Mouse (Mus musculus): Measurements from ENCODE around the gene Anp32a. TPM values are rescaled to one million over a fixed set of nuclear protein-coding genes. Genes with fewer than 3 reads are reported as not detected.

The Anp32a gene
- polyA plus RNA-seq, 1 experiment: 58.2 TPM

DNA sequence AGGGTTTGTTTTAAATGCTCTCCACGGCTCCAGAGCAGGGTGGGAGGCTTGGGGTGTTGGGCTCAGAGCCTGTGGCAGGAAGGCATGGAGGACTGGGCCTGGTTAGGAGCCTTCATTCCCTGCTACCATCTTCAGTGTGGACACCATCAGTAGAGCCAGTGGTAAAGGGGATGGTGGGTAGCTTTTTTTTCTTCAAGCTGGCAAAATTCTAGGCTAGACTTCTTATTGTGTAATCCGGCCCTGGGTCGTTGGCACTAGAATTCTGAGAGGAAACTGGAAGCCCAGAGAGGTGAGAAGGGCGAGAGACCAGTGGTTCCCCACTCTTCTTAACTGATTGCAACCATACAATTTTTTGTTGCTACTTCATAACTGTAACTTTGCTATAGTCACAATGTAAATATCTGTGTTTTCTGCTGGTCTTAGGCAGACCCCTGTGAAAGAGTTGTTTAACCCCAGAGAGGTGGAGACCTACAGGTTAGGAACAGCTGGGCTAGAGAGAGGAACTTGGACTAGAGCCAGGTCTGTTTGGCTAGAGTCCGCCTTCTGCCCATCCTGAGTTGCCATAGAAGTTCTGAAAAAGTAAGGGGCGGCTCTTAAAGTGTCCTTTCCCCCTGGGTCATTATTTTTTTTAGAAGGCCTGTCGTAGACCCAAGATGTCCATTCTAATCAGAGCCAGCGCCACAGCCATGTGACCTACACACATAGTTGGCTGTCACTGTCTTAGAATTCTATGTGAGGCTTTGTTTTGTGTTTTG is 24.4 kb downstream of the Anp32a start:
- Histone ChIP-seq H3K4me1 (ENCODE audit: control insufficient read depth, insufficient read depth, low read length) (peaks cover 65% of the 10 kb centered on the region), H3K4me3 (replicated peaks; ENCODE audit: extremely low read depth, low read depth, low read length) (no peak overlapping the region)
- peak; percentile 22 for DNase-seq
- no peak for TF ChIP-seq POLR2A (IDR thresholded peaks at IDR 0.05; ENCODE audit: borderline replicate concordance, extremely low read depth, low read depth, low read length)
- TF ChIP-seq CTCF (IDR thresholded peaks at IDR 0.05; ENCODE audit: insufficient read depth, low read length): no peak
- WGBS: 32% methylated on average over 8 of the region's 8 CpGs

DNA sequence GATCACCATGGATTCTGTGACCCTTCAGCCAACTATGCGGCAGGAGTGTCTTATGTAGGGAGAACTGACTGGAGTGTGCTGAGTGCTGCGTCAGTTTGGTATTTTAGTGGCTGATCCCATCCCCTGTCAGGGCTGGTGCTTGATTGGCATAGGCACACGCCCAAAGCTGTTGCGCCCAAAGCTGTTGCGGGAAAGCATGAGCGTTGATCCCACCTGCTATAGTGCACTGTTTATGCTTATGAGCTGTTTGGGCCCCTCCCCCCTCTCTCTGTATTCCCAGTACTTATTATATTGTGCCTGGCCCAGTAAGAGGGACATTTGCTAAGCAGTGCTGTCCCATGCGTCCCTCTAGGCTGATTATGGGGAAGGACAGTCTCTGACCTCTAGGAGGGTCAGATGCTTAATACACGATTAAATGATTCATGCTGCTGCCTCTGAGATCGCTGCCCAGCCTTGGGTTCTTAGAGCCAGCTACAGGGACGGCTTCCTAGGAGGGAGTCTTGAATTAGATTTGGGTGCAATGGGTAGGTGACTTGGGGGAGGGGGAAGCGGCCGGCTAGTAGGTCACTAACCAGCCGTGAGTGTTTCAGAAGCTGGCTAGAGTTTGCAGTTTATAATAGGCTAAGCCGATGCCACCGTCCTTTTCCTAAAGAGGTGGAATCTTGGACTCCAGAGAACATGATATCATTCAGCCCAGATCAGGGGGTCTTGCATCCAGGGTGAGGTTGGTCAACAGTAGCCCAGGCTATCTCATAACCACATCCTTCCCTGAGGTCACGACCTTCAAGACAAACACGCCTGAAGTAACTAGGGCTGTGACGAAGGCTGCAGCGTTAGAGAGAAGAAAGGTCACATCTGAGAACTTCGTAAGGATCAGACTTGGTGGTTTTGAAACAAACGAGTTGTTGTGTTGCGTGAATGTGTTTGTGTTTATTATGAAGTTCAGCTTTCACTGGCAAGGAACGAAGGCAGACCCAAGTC is 25.7 kb downstream of the Anp32a start:
- Histone ChIP-seq H3K4me3 (replicated peaks; ENCODE audit: extremely low read depth, low read depth, low read length) (no peak overlapping the region), H3K4me1 (ENCODE audit: control insufficient read depth, insufficient read depth, low read length) (peaks cover 58% of the 10 kb centered on the region)
- TF ChIP-seq POLR2A (IDR thresholded peaks at IDR 0.05; ENCODE audit: borderline replicate concordance, extremely low read depth, low read depth, low read length) (no peak), CTCF (IDR thresholded peaks at IDR 0.05; ENCODE audit: insufficient read depth, low read length) (no peak)
- DNase-seq: peak; percentile 17
- WGBS: 35% methylated on average over 23 of the region's 23 CpGs

DNA sequence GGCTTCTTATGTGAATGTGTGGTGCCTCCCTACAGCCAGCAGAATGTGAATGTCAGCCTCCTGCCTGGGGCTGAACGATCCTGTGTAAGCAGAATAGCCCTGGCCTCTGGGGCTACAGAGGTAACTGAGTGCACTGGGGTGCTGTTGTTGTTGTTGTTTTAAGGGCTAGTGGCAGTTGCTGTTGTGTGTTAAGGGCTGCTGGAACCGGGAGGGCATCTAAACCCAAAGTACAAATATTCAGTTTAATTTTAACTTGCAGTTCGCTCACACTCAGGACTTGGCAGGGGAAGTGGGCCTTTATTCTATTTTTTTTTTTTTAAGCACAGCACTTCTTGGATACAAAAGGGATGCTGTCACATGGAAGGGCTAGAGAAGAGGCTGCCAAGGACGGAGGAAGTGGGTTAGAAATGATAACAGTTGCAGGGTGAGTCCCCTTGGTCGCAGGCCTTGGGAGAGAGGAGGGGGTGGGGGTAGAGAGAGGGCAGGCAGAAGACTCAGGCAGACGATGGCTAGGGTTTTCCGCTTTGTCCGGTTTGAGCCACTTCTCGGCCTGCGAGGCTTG is 26.5 kb downstream of the Anp32a start:
- 11% methylated on average over 10 of the region's 10 CpGs for WGBS
- TF ChIP-seq CTCF (IDR thresholded peaks at IDR 0.05; ENCODE audit: insufficient read depth, low read length): no peak
- no peak for TF ChIP-seq POLR2A (IDR thresholded peaks at IDR 0.05; ENCODE audit: borderline replicate concordance, extremely low read depth, low read depth, low read length)
- DNase-seq: peak; percentile 18
- H3K4me1 ChIP-seq (ENCODE audit: control insufficient read depth, insufficient read depth, low read length): peaks cover 62% of the 10 kb centered on the region
- peak overlapping the region; percentile 8 for H3K4me3 ChIP-seq (replicated peaks; ENCODE audit: extremely low read depth, low read depth, low read length)

- peak; percentile 38 for DNase-seq
- TF ChIP-seq POLR2A (IDR thresholded peaks at IDR 0.05; ENCODE audit: borderline replicate concordance, extremely low read depth, low read depth, low read length): no peak
- Histone ChIP-seq H3K4me3 (replicated peaks; ENCODE audit: extremely low read depth, low read depth, low read length) (no peak overlapping the region), H3K4me1 (ENCODE audit: control insufficient read depth, insufficient read depth, low read length) (peaks cover 58% of the 10 kb centered on the region)
- 50% methylated on average over 6 of the region's 6 CpGs for WGBS
Observed at GRCm38 (mm10) chr9:62368256-62368905, 27.3 kb downstream of the Anp32a start.

DNA sequence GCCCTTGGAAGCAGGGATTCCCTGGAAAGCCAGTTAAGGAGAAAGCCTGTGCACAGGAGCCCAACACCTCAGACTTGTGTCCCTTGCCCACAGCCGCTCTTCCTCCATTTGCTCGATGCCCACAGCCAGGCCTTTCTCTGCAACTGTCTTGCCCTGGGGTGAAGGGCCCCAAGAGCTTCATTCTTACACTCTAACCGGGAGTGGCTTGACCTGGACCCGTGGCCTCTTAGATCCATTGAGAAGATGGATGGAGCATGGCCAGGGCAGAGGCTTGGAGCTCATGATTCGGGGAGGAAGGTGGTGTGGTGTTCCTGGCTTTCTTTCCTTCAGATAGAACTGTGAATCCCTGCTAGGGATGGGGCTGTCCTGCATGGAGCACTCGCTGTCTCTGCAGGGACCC is 28.1 kb downstream of the Anp32a start:
- 54% methylated on average over 6 of the region's 6 CpGs for WGBS
- Histone ChIP-seq H3K4me3 (replicated peaks; ENCODE audit: extremely low read depth, low read depth, low read length) (no peak overlapping the region), H3K4me1 (ENCODE audit: control insufficient read depth, insufficient read depth, low read length) (peaks cover 64% of the 10 kb centered on the region)
- no peak for TF ChIP-seq POLR2A (IDR thresholded peaks at IDR 0.05; ENCODE audit: borderline replicate concordance, extremely low read depth, low read depth, low read length)
- no peak for TF ChIP-seq CTCF (IDR thresholded peaks at IDR 0.05; ENCODE audit: insufficient read depth, low read length)
- DNase-seq: peak; percentile 11

- TF ChIP-seq POLR2A (IDR thresholded peaks at IDR 0.05; ENCODE audit: borderline replicate concordance, extremely low read depth, low read depth, low read length): no peak
- TF ChIP-seq CTCF (IDR thresholded peaks at IDR 0.05; ENCODE audit: insufficient read depth, low read length): no peak
- H3K4me1 ChIP-seq (ENCODE audit: control insufficient read depth, insufficient read depth, low read length): peaks cover 65% of the 10 kb centered on the region
- peak; percentile 8 for DNase-seq
- H3K4me3 ChIP-seq (replicated peaks; ENCODE audit: extremely low read depth, low read depth, low read length): no peak overlapping the region
- WGBS: 47% methylated on average over 9 of the region's 9 CpGs
Observed at GRCm38 (mm10) chr9:62370186-62370585, 29.1 kb downstream of the Anp32a start.

GRCm38 (mm10) chr9:62370648-62371280 is 29.7 kb downstream of the Anp32a start:
- WGBS: 54% methylated on average over 6 of the region's 6 CpGs
- no peak for DNase-seq
- H3K4me1 ChIP-seq (ENCODE audit: control insufficient read depth, insufficient read depth, low read length): peaks cover 67% of the 10 kb centered on the region
- H3K4me3 ChIP-seq (replicated peaks; ENCODE audit: extremely low read depth, low read depth, low read length): no peak overlapping the region
- TF ChIP-seq CTCF (IDR thresholded peaks at IDR 0.05; ENCODE audit: insufficient read depth, low read length) (0 out of 2 replicates have a peak, but pooled peaks have one; percentile 24), POLR2A (IDR thresholded peaks at IDR 0.05; ENCODE audit: borderline replicate concordance, extremely low read depth, low read depth, low read length) (no peak)

- DNase-seq: peak; percentile 43
- Histone ChIP-seq H3K4me3 (replicated peaks; ENCODE audit: extremely low read depth, low read depth, low read length) (no peak overlapping the region), H3K4me1 (ENCODE audit: control insufficient read depth, insufficient read depth, low read length) (peaks cover 59% of the 10 kb centered on the region)
- 63% methylated on average over 16 of the region's 16 CpGs for WGBS
- TF ChIP-seq POLR2A (IDR thresholded peaks at IDR 0.05; ENCODE audit: borderline replicate concordance, extremely low read depth, low read depth, low read length): no peak
- no peak for TF ChIP-seq CTCF (IDR thresholded peaks at IDR 0.05; ENCODE audit: insufficient read depth, low read length)
Observed at GRCm38 (mm10) chr9:62371745-62372555, 30.9 kb downstream of the Anp32a start.
